Mouse (Mus musculus) forelimb bud, embryonic 11.5 days (tissue): ENCODE data around the gene Nagpa.
"Not testable (repeated sequence)": the region's sequence is repeated elsewhere in the genome, so short reads cannot be mapped to it uniquely, and the experiment has no call there.

Source experiments
- DNase-seq: peaks from one replicate; pipeline ENCODE4 v3.0.0-alpha.2; 2012; ENCODE audit warnings: low read depth, low spot score

Nagpa gene

GRCm38 (mm10) chr16:5203668-5204433 is at the start of gene Nagpa:
Gene Nagpa (minus strand): TSS chr16:5204012.
- DNase-seq: peak; percentile 95

GRCm38 (mm10) chr16:5252260-5252659 is 48.4 kb upstream of the Nagpa start:
- DNase-seq: no peak

DNA sequence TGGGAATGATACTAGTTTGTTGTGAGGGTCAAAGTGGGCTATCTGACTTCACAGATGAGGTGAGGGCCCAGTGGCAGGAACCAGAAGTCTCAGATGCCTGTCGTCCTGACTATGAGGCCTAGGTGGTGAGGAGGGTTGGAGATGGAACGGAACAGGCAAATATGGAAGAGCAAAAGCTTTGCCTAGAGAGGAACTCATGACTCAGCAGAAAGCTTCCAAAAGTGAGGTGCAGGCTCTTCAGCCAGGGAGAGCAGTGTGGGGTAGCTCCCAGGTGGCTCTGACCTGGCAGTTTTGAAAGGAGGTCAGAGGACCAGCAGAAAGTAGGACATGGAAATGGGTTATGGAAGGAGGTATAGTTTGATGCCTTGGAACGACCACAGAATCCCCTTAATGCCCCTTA is 47.1 kb upstream of the Nagpa start:
- no peak for DNase-seq

GRCm38 (mm10) chr16:5244411-5244810 is 40.6 kb upstream of the Nagpa start:
- DNase-seq: peak; percentile 42

- DNase-seq: no peak
Observed at GRCm38 (mm10) chr16:5242882-5243281, 39.1 kb upstream of the Nagpa start.

- no peak for DNase-seq
Observed at GRCm38 (mm10) chr16:5242355-5242754, 38.5 kb upstream of the Nagpa start.

DNA sequence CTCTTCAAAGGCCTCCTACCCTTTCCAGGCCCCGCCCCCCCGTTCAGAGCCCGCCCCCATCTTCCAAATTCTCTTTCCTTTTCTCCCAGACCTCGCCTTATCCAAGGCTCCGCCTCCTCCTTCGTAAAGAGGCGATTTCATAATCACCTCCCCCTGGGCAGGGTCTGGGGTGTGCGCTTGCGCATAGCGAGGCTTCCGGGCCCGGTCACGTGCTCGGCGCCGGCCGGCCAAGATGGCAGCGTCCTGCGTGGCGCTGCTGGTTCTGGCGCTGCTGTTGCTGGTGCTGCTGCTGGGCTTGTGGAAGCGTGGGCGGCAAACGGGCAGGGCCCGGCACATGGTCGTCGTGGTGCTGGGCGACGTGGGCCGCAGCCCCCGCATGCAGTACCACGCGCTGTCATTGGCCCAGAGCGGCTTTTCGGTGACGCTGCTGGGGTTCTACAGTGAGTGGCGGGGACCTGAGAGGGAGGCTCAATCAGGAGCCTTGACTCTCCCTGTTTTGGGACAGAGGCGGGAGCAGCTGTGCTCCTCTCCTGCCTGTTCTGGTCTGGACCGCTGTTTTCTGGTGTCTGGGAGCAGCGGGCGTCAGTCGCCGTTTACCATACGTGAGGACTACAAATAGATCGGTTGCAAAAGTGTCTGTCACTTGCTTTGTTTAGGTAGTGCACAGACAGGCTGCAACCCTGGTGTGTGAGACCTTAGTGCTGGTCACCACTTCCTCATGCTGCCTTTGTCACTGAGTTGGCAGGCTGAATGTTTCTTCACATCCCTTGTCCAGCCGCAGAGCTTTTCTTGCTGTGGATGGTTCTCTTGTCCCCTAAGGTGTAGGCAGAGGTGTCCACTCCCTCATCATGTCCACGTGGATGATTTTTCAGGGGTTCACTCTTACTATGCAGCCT is 29.9 kb upstream of the Nagpa start, which contains the start of gene Alg1:
Gene Alg1, plus strand, starts transcription at position 204 of the 896 bp plus-strand sequence.
- DNase-seq: peak; percentile 95

DNA sequence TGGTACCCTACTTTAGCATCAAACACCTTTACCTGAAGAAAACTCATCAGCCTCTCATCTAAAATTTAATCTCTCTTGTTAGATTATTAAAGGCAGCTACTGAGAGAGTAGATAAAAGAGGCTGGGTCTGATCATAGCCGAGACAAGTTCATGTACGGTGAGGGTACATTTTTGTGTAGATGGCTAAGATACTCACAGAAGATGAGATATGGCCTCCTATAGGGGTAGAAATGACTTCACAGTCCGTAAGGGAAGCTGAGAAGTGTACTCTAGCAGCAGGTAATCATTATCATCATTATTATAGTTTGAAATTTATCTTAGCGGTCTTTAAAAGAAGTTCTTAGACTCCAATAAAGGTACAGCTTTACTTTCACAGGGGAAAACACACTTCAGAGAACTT is 29.2 kb upstream of the Nagpa start:
- DNase-seq: no peak

DNA sequence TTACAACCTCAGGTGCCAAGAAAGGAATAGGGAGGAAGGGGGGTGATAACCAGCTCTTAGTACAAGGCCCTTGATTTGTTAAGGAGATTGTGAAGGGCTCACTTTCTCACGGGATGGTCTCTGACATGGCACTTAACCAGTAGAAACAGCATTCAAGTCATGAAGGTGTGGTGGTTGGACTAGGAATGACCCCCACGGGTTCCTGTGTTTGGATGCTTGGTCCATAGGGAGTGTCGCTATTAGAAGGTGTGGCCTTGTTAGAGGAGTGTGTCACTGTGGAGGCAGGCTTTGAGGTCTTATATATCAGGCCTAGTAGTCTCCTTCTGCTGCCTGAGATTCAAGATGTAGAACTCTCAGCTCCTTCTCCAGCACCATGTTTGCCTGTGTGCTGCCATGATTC is 24.3 kb upstream of the Nagpa start:
- not testable (repeated sequence) for DNase-seq

DNA sequence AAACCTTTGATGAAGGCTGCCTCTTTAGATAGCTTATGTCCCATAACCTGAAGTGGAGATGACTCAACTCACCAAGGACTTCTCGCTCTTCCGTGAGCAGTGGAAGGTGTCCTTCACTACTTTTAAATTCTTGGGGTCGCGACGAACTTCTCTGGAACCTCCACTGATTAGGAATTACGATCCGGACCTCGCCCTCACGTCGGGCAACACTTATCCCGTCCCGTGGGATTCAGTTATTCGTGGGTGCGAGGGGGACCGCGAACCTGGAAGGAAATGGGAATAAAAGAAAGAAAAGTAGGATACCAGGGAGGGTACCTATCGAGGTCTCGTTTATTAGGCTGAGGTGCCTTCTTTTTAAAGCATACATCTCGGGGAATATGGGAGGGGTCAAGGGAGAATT is 23.7 kb upstream of the Nagpa start:
- DNase-seq: not testable (repeated sequence)

- not testable (repeated sequence) for DNase-seq
Observed at GRCm38 (mm10) chr16:5226534-5226933, 22.7 kb upstream of the Nagpa start.

DNA sequence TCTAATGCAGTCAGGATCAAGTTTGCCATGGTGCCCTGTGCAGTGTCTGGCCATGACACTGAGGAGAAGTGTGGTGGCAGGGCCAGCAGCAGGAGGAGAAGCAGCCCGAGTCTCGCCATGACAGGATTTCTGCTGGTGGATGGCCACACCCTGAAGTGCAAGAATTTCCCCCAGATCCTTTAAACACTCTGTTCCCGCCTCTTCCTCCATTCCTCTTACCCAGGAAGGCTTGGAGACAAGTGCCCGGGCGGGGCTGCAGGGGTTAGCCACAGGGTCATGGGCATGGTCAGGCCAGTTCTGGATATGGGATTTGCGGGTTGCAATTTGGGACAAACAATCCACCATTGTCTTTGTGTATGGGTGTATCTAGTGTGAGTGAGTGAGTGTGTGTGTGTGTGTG is 18.3 kb upstream of the Nagpa start, which contains the start of gene AU021092:
Gene AU021092, minus strand, starts transcription at position 160 of the 400 bp plus-strand sequence.
- DNase-seq: no peak

DNA sequence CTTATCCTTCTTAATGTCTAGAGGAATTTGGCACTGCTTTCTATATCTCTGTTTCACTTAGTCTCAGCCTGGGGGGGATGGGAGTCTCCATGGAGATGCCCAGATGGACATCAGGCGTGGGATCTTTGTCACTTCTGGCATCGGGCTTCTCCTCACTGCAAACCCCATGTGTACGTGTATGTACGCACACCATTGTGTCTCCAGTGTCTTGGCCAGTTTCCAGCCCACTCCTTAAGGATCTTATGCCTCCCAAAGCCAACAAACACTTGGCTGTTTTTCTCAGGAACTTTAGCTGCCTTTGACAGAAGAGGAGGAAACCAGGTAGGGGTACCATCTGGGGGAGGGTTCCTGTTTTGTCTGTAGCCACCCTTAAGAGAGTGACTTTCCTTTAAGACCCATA is 17.6 kb upstream of the Nagpa start:
- no peak for DNase-seq

GRCm38 (mm10) chr16:5217341-5218133 is 13.7 kb upstream of the Nagpa start:
- DNase-seq: no peak

GRCm38 (mm10) chr16:5216686-5217085 is 12.9 kb upstream of the Nagpa start:
- DNase-seq: no peak

DNA sequence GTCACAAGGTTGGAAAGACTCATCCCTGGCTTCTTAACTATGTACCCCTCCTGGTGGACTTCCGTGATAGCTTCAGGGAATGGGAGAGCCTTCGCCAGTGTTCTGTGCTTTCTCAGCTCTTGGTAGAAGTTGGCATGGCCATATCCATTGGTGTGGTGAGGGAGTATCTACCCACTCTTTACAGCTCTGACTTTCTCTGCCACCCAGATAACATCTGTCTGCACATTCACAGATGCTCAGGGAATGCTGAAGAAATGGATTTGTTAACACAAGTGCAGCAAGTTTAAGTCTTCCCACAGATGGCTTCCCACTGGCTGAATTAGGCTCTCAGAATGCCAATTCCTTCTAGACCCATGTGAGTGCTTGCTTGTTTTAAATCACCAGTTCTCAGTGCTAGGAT is 10.3 kb upstream of the Nagpa start:
- no peak for DNase-seq

DNA sequence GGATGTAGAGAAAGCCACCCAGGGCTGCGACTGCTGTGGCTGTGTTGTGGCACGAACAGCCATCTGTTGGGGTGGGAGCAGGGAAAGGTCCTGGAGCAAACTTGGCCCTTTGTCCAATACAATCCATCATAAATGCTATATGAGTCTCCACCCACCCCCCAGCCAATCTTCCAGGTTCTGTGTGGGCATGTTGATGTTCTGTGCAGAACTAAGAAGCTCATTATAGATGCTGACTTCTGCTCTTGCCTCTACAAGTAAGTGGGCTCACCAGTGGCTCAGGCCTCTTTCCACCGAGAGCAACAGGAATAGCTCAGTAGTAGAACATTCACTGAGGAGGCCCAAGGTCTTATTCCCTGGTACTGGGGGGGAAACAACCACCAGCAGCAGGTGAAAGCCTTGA is 8.3 kb upstream of the Nagpa start:
- no peak for DNase-seq

DNA sequence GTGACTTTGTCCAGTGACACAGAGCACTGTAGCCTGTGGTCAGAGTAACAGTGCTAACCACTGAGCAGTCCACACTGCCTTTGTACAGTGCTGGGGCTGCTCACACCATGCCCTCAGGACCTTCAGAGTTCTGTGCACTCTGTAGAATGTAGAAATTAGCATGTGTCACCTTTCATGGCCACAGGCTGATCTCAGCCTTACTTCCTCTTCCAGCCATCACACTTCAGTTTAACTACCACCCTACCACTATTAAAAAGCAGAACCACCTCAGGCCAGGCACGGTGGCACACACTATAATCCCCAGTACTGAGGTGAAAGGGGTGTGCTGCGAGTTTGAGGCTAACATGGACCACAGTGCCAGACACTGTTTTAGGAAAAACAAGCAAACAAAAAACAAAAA is 6.6 kb upstream of the Nagpa start:
- DNase-seq: no peak

- DNase-seq: no peak
Observed at GRCm38 (mm10) chr16:5206051-5206450, 2.2 kb upstream of the Nagpa start.

DNA sequence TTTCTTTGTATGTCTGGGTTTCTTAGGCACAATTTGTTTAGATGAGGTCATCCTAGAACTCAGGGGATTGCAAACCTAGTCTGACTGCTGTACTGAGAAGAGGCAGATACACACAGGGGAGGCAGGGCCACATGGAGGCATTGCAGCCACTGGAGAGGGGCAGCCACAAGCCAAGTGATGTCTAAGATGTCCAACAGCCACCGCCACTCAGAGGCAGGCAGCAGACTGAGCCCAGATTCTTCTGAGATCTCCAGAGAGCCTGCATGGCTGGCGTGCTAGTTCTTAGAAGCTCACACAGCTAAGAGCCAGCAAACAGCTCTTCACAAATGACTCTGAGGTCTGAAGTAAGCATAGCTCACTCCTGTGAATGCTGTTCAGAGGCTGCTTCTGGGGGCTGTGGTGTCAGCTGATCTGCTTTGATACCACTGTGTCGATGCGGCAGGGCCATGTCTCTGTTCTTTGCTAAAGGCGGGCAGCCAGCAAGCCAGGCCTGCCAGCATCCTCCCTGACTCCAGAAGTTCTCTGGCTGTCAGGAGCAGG is 1.7 kb upstream of the Nagpa start:
- DNase-seq: no peak

DNA sequence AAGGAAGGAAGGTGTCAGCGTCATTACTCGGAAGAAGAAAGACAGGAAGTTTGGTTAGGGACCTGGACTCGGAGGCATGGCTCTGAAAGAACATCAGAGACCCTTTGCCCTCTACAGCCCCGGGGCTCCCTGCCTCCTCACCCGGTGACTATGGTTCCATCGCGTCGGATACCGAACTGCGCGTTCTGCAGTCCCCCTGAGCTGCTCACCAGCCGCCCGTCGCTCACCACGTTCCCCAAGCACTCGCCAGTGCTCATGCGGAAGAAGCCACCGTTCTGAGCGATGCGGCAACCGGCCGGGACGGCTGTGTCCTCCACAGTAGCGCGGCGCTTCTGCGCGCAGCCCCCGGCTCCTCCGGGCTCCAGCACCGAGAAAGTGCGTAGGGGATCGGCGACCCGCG is 612 bp downstream of the Nagpa start:
- no peak for DNase-seq
